Mouse (Mus musculus): Measurements from ENCODE around the gene Shank2.

Gene Shank2

DNA sequence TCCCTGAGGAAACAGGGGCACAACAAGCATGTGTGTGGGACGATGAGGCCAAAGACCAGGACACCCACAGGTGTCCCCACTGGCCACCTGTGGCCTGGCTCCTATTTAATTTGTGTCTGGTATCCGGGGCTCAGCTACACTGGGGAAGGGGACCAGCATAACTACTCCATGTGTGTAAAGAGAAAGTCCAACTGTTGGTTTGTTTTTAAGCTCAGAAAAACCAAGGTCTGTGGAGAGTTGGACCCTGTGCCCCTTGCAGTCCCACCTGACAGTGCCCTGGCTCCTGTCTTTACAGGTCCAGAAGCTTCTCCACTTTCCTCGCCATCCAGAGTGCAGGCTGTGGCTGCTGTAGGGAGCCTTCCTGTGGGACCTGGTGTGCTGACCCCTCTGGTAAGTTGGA is at the start of gene Shank2:
Shank2 (plus strand) TSS at position 301 of the 400 bp plus-strand sequence.
- DNase-seq (ENCODE audit: low spot score), result no peak

DNA sequence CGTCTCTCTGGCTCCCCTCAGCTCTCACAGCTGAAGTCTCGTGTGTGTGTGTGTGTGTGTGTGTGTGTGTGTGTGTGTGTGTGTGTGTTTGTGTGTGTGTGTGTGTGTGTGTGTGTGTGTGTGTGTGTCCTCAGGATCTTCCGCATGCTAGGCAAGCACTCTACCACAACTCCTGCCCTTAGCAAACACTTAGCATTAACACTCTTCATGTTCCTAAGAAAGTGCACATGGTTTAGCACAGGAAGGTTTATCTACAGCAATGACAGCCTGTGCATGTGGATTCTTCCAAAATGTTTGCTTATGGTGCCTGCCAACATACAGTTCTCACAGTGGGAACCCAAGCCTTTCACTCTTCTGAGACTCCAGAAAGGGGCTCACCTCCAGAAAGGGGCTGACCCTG is 49.6 kb upstream of the Shank2 start:
- DNase-seq (ENCODE audit: low spot score), result no peak

DNA sequence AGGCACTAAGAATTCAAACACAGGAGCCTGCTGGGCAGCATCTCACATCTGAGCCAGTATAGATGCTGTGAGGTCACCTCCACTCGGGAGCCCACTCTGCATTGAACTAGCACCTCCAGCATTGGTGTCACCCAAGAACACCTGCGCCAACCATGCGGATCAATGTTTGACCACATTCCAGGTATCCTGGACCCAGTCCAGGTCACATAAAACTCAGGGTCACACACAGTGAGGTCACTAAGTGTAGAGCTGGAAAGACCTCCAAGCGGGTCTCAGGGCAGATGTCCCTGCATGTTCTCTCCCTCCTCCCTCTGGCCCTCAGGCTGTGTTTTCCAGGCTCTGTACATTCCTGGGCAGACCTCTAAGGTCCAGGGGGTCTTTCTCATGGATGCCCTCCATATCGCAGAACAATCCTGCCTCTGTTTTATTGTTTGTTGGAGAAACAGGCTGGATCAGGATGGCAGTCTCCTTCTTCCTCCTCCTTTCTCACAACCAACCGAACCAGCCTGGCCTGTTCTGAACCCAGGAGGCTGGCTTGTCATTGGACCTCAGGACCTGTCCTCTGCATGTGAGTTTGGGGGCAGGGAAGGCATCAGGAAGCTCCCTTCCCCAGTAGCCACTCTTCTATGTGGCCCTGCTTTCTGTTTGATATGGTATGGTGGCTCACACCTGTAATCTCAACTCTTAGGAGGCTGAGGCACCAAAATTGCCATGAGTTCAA is 45.0 kb upstream of the Shank2 start:
- peak; percentile 45 for DNase-seq (ENCODE audit: low spot score)

DNA sequence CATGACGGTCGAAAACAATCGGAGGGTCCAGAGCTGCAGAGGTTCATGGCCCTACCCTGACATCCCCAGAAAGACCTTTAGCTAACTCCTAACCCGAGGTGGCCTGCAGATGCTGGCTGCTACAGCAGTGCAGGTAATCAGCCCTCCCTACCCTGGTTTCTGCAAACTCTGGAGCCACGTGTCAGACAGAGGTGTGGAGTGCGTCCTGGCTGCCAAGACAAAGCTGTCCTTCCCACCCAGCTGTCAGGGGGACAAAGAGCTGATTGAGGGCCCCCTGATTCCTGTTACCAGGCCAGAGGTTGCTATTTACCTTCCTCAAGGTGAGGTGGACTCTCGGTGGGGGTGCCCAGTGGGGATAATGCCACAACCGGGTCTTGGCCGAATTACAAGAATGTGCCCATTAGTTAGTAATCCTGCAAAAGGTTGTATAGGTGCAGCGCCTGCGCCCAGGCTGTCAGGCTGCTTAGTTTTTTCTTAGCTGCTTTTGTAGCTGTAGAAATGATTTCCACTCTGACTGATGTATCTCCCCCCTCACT is 43.6 kb upstream of the Shank2 start:
- no peak for DNase-seq (ENCODE audit: low spot score)

DNA sequence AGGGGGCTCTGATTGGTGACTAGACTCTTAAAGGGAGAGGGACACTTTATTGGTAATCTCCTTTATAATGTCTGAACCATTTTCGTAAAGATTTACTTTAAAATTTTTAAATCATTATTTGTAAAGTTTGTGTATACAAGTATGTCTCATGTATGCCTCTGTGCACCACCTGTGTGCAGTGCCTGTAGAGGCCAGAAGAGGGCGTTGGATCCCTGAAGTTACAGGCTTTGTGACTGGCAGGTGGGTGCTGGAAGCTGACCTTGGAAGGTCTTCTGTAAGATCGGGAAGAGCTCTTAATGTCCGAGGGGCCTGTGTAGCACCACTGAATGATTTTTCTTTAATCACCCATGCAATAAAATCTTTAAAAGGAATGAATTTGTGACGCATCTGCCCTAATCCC is 37.9 kb upstream of the Shank2 start:
- no peak for DNase-seq (ENCODE audit: low spot score)

DNA sequence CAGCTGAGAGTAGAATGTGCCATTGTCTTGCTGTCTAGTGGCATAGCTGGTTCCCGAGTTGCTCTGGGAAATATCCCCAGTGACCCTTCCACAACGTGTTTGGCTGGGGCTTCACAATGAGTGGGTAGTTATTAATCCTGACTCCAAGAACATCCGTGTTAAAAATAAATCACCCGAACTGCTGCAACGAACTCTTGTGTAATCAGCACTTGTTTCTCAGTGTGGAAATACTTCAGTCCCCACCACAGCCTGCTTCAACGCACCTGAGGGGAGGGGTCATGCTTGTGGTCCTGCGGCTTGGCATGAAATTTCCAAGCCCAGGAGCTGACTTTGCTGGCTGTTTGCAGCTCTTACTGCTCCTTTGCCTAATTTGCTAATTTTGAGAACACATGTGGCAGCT is 35.1 kb upstream of the Shank2 start:
- no peak for DNase-seq (ENCODE audit: low spot score)

DNA sequence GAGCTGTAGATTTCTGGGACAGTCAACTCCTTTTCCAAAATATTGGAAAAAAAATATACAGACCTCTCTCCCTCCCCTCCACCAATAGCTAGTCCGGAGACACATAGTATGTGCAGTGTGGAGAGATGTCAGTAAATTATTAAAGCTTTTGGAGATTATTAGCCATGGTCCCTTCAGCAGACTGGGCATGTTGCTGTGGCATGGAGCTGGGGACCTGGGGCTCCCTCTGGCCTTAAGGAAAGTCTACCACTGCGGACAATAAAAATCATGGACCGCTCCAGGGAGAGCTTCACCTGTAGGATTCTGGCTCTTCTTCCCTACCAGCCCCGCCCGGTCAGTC is 24.3 kb upstream of the Shank2 start:
- DNase-seq (ENCODE audit: low spot score), result no peak

DNA sequence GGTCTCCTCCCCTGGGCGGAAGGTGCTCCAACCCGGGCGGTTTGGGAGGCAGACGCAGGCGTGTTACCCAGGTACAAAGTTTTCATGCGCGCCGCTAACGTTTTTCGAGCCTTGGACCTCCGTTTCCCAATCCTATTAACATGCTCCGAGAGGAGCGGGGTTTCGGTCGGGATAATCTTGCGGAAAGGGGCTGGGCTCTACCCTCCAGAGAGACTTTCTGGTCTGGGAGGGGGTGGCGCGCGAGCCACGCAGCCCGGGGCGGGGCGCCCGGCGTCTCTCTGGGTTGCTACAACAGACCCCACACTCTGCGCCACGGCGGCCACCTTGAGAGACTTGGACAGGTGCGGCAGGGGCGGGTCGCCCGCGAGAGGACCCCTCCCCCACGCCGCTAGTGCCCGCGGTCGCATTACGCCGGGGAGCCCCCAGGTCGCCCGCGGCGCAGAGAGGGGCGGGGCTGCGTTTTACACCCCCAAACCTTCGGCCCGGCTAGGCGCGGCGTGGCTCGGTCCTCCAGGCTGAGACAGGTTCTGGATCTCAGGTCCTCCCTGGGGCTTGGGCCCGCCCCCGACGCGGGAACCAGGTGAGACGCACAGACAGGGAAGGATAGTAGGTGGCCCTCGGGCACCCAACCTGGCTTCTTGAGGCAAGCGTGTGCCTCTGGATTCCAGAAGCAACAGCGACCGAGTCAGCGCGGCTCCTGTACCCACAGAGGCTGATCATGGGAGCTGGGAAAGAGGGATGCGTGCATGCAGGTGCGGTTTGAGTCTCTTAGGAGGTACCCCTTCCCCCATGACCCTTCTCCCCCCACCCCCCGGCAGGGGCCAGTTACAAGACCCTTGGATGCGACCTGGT is 23.7 kb upstream of the Shank2 start:
- peak; percentile 23 for DNase-seq (ENCODE audit: low spot score)

DNA sequence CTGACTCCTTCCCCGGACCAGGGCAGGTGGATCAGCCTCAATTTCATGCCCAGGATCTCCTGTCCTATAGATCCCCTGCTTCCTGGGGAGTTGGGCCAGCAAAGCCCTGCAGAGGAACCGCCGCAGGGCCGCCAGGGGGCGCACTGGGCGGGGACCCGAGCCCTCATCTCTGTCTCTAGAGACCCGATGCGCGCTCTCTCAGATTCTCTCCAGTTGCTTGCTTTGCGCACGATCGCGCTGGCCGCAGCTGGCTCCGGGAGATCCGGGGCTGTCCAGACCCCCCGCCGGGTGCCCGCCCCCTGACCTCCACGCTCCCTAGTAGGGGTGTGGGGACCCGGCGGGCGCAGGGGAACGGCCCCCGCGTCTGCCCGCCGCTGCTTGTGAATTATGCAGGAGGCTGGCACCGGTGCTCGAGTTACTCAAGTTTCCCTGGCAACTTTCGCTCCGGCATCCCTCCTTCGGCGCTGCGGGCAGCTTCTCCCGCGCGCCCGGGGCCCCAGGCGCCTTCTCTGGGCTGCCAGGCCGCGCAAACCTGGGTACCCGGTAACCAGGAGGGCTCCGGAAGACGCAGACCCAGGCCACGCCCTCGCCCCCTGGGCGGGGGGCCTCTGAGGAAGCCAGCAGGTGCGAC is 22.9 kb upstream of the Shank2 start:
- peak; percentile 66 for DNase-seq (ENCODE audit: low spot score)

DNA sequence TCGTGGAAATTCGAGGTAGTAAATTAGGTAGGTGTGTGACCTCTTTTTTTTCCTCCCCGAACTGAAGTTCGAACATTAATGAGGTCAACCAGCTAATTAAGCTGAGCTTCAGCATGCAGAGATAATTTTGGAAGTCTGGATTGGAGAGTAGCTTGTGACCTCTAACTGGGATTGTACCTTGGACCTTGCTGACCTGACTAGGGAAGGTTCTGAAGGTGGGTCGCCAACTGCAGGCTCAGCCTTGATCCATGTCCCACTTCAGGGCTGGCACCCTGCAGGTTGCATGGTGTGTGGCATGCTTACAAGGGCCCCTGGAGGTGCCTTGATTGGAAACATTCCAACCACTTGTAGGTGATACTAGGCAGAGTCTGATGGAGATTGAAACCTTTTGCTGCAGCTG is 21.7 kb upstream of the Shank2 start:
- DNase-seq (ENCODE audit: low spot score), result no peak

DNA sequence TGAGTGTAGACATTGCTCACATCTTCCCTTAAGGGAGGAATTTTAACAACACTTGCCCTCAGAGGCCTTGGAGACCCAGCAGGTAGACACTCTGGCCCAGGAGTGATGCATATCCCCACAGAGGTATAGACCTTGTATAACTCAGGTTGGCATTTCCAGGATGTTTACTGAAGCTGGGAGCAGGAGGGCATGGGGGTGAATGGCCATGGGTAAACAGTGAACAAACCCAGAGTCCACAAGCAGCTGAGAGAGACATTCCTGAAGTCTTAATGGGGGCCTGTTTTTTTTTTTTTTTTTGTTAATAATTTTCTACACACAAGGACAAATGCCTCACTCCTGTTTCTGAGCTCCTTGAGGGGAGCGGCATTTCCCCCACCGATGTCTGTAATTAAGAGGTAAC is 15.4 kb upstream of the Shank2 start:
- DNase-seq (ENCODE audit: low spot score), result no peak

DNA sequence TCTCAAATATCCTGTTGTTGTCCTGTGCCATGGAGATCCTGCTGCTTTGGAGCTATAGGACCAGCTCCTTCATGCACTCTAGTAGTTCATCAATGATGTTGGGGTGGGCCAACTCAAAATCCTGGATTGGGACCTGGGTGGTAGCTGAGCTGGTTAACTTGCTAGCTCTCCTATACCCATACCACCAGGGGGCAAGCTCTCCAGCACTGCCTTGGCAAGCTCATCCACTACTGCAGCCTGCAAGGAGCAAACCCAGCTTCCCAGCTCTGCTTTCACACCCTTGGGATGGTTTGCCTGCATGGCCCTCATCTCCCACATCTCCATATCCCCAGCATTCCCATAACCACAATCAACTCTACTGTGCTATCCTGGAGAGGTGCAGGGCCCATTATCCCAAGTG is 10.6 kb upstream of the Shank2 start:
- no peak for DNase-seq (ENCODE audit: low spot score)

DNA sequence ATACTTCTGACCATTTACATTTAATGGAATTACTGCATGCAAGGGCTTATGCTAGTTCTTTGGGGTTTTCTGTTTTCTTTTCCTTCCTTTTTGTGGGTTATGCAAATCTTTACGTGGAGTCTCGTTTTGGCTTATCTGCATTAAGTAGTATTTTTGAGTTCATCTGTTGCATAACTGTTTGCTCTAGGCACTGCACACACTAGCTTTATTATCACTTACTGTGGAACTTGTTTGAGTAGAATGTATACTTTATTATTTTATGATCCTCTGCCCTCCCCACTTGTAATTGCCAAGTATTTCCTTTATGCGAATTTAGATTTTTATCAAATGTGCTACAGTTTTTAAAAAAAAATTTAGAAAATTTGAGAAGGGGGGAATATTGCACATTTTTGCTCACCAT is 2.7 kb upstream of the Shank2 start:
- no peak for DNase-seq (ENCODE audit: low spot score)

DNA sequence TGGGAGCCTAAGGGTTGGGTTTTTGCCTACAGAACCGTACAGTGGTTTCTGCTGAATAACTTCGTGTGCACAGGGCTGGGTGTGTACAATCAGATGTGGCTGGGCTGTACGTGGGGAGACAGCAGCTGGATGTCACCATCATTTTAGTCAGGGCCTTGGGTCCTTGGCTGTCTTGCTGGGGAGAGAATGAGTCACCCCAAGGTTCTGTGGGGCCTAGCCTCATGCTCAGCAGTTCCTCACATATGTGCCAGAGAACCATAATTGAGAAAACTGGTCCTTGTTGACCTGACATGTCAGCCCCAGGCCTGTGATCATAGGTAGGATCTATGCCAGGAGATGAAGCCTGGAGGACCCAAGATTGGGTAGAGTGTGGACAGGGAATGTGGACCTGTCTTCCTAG is 1.7 kb downstream of the Shank2 start:
- no peak for DNase-seq (ENCODE audit: low spot score)

DNA sequence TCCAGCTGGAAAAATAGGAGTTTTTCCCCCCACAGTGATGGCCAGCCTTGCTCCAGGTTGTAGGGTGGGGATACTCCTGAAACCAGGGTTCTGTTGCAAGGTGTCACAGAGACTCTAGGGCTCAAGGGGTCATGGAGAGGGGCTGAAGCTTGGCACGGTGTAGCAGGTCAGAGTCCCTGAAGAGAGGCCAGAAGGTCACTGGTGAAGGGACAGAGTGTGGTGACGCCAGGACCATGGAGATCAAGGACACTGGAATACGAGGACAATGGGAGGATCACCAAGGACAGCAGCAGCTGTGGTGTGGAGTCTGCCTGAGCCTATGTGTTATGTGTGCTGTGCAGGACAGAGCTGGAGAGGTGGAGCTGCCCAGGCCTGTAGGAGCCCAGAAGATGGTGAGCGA is 6.4 kb downstream of the Shank2 start:
- DNase-seq (ENCODE audit: low spot score), result no peak

DNA sequence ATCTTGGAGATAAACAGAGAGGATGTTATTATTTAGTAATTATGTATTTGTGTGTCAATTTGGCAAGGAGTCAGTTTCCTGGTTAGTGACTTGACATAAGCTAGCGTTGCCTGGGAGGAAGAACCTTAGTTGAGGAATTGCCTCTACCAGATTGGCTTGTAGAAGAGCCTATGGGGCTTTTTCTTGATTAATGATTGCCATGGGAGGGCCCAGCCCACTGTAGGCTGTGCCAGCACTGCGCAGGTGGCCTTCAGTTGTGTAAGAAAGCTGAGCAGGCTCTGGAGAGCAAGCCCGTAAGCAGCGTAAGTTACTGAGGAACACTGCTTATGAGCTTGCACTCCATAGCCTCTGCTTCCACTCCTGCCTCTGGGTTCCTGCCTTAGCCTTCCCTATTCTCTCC is 7.3 kb downstream of the Shank2 start:
- DNase-seq (ENCODE audit: low spot score), result no peak

DNA sequence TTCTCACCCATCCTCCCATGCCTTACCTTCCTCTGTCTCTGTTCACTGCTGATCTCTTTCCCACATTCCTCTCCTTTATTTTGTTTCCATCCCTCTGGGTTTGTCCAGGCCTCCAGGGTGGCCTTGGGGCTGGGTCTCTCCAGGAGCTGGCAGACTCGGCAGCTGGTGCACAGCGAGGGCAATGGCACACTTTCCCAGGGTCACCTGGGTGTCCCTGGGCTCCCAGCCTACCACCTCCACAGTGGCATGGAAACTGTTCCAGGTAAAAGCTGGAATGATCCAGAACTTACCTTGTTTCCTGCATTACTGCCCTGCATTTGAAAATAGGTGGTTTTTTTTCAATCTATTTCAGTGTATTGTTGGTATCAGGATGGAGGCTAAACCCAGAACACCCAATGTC is 12.8 kb downstream of the Shank2 start:
- DNase-seq (ENCODE audit: low spot score), result no peak

DNA sequence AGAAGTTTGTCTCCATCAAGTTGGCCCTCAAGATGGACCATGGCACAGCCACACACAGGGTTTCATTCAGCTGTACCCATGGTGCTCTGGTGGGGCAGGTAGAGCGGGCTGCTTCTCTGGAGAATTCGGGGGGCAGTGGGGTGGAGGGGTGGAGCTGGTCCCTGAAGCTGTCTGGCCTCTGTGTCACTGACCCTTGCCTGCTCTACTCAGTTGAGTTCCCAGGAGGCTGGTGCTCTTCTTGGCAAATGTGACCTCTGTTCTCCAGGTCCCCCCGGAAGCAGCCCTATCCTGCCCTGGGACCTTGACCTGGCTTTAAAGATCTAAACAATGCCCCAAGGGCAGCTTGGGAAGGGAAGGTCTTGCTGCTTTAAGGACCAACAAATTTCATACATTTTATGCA is 20.1 kb downstream of the Shank2 start:
- no peak for DNase-seq (ENCODE audit: low spot score)

DNA sequence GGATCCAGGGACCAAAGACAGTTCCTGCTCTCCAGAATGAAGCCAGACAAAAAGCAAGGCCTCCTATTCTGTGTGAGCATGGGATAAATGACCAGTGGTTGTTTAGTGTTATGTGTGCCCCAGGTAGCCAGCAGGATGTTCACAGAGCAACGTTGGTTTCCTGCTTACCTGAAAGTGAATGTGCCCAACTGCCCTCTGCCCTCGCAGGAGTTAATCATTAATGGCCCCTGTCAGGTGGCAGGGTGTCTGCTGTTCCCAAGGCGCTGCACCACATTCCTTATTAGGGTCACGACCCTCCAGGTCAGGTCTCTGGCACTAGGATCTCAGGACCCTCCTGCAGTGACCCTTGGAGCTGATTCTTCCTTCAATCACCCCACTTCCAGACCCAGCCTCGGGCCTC is 21.0 kb downstream of the Shank2 start:
- DNase-seq (ENCODE audit: low spot score), result no peak

DNA sequence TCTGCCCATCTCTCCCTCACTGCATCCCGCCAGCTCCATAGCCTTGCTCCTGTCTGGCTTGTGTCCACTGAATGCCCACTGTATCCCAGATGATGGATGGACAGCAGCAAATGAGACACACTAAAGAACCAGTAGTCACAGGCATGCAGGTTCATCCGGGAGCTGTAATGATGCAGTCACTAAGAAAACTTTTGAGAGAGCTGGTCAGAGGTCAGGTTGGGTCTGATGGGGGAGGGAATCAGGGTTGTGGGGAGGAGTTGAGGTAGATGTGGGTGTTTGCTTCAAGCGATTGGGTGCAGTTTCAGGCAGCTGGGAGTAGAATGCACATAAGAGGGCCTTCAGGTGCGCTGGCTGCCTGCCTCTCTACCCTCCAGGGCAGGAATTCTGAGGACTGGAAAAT is 21.8 kb downstream of the Shank2 start:
- DNase-seq (ENCODE audit: low spot score), result no peak

DNA sequence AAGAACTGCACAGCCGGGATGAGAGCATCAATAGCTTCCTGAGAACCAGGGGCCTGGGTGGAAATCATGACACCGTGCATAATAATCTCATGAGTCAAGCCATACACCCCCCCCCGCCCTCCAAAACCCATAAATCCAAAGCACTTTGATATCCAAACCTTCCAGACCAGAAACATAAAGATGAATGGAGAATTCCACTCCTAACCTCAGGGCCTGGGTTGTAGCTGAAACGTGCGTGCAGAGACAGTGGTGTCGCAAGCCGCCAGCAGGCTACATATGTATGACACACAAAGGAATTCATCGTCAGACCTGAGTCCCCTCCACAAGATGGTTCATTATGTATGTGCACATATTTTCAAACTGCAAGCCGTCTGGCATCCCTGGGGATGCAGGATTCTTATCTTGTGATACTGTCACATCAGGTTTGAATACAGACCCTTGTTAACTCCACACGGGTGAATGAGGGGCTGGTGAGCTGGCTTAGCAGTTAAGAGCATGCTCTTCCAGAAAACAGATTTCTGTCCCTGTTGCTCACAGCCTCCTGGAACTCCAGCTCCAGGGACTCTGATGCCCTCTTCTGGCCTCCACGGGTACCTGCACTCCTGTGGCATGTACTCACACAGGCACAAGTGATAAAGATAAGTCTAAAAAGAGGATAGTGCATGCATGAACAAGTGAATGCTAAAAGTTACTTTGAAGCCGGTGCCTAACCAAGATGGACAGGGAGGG is 24.5 kb downstream of the Shank2 start:
- DNase-seq (ENCODE audit: low spot score), result no peak

DNA sequence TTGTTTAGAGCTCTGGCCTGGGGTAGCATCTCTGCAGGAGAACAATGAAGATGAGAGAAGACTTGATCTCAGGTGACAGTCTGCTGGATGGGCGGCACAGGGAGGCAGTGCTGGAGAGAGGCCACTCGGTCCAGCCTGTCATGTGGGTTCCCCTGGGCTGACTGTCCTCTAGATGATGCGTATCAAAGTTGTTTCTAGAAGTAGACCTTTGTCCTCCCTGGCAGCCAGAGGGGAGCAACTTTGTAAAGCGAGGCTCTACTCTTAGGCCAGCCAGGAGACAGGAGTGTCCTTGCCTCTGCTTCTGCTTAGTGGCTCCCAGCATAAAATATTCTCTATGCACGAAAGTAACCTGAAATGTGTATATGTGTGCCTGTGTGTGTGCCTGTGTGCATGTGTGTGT is 27.5 kb downstream of the Shank2 start:
- DNase-seq (ENCODE audit: low spot score), result no peak
